Mouse (Mus musculus): Measurements from ENCODE around the gene Ist1.

The Ist1 gene

GRCm38 (mm10) chr8:109693146-109693900, at the start of gene Ist1:
TSS of gene Ist1 (minus strand) at chr8:109693260.
- in situ Hi-C loops (cut with MboI, MseI) = loop anchor here (5.0 kb wide), 3 partner anchors 84 to 529 kb away; partner anchors contain the start of genes Ap1g1 and Dhodh

- in situ Hi-C loops (cut with MboI, MseI) = no loop called here
Observed at GRCm38 (mm10) chr8:109738049-109738380, 45.0 kb upstream of the Ist1 start.

- in situ Hi-C loops (cut with MboI, MseI) = no loop called here
Observed at GRCm38 (mm10) chr8:109737237-109738048, 44.4 kb upstream of the Ist1 start, which contains the start of gene Atxn1l. TSS of gene Atxn1l (minus strand) at chr8:109737739.

GRCm38 (mm10) chr8:109736819-109737218, 43.8 kb upstream of the Ist1 start:
- in situ Hi-C loops (cut with MboI, MseI) = no loop called here

GRCm38 (mm10) chr8:109734018-109734417, 41.0 kb upstream of the Ist1 start:
- in situ Hi-C loops (cut with MboI, MseI) = loop anchor here (5.0 kb wide), 1 partner anchor 48 kb away; no protein-coding TSS in a partner anchor

- in situ Hi-C loops (cut with MboI, MseI) = loop anchor here (5.0 kb wide), 1 partner anchor 51 kb away; no protein-coding TSS in a partner anchor
Observed at GRCm38 (mm10) chr8:109731012-109731411, 38.0 kb upstream of the Ist1 start.

- in situ Hi-C loops (cut with MboI, MseI) = no loop called here
Observed at GRCm38 (mm10) chr8:109725106-109725505, 32.0 kb upstream of the Ist1 start.

- in situ Hi-C loops (cut with MboI, MseI) = no loop called here
Observed at GRCm38 (mm10) chr8:109714961-109715360, 21.9 kb upstream of the Ist1 start.

- in situ Hi-C loops (cut with MboI, MseI) = no loop called here
Observed at GRCm38 (mm10) chr8:109712521-109712920, 19.5 kb upstream of the Ist1 start.

GRCm38 (mm10) chr8:109707921-109708320, 14.9 kb upstream of the Ist1 start:
- in situ Hi-C loops (cut with MboI, MseI) = no loop called here

GRCm38 (mm10) chr8:109706874-109707237, 13.8 kb upstream of the Ist1 start:
- in situ Hi-C loops (cut with MboI, MseI) = no loop called here

- in situ Hi-C loops (cut with MboI, MseI) = no loop called here
Observed at GRCm38 (mm10) chr8:109706076-109706873, 13.2 kb upstream of the Ist1 start.

- in situ Hi-C loops (cut with MboI, MseI) = no loop called here
Observed at GRCm38 (mm10) chr8:109705320-109706075, 12.4 kb upstream of the Ist1 start, which contains the start of gene Zfp821. TSS of gene Zfp821 (plus strand) at chr8:109705546.

GRCm38 (mm10) chr8:109704565-109705319, 11.7 kb upstream of the Ist1 start:
- in situ Hi-C loops (cut with MboI, MseI) = no loop called here

- in situ Hi-C loops (cut with MboI, MseI) = no loop called here
Observed at GRCm38 (mm10) chr8:109698477-109698876, 5.4 kb upstream of the Ist1 start.

GRCm38 (mm10) chr8:109697754-109698153, 4.7 kb upstream of the Ist1 start:
- in situ Hi-C loops (cut with MboI, MseI) = no loop called here

GRCm38 (mm10) chr8:109694154-109694553, 1.1 kb upstream of the Ist1 start:
- in situ Hi-C loops (cut with MboI, MseI) = loop anchor here (5.0 kb wide), 3 partner anchors 83 to 528 kb away; partner anchors contain the start of genes Ap1g1 and Dhodh

GRCm38 (mm10) chr8:109692443-109693145, 466 bp downstream of the Ist1 start:
- in situ Hi-C loops (cut with MboI, MseI) = loop anchor here (5.0 kb wide), 3 partner anchors 85 to 530 kb away; partner anchors contain the start of genes Ap1g1 and Dhodh

GRCm38 (mm10) chr8:109691769-109692168, 1.3 kb downstream of the Ist1 start:
- in situ Hi-C loops (cut with MboI, MseI) = loop anchor here (5.0 kb wide), 3 partner anchors 84 to 531 kb away; partner anchors contain the start of genes Ap1g1 and Dhodh

Data from regulatory T cell (primary cell).